Mouse (Mus musculus): Measurements from ENCODE around the gene Atp13a2.

Gene Atp13a2

GRCm38 (mm10) chr4:140986711-140987395 lies at the start of gene Atp13a2:
Atp13a2 (plus strand) TSS chr4:140986873.
- peak; percentile 96 for DNase-seq (ENCODE audit: low spot score)

DNA sequence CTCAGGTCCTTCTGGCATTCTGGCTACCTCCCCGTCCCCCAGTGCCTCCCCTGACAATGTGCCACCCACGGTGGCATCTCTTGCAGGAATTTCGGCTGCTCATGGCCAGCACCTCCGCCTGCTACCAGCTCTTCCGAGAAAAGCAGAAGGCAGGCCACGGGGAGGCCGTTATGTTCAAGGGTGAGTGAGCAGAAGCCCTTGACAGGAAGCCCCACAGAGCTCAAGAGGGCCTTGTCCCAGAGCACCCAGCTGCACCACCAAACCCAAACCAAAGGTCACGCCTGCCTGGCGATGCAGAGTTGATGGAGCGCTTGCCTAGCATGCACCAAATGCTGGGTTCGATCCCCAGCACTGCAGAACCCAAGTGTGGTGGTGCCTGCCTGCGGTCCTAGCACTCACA lies 42.3 kb upstream of the Atp13a2 start:
- DNase-seq (ENCODE audit: low spot score) = no peak

DNA sequence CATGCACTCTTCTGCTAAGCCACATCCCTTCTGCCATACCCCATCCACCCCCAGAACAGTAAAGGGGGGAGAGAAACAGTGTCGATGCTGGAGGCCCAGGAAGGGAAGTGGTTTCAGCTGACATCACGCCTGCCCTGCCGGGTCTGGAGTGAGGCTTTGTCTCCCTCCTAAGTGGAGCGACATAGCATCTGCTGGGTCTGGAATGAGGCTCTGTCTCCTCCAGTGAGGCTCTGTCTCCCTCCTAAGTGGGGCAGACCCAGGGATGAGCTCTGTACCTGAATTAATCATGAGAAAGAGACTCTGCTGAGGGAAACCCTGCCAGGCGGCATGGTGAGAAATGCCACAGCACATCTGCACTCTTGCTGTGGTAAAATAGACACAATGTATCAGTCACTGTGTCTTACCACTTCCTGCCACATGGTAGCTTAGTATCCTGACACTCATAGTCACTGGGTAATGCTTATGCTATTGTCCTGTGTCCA lies 41.7 kb upstream of the Atp13a2 start:
- DNase-seq (ENCODE audit: low spot score) = no peak

DNA sequence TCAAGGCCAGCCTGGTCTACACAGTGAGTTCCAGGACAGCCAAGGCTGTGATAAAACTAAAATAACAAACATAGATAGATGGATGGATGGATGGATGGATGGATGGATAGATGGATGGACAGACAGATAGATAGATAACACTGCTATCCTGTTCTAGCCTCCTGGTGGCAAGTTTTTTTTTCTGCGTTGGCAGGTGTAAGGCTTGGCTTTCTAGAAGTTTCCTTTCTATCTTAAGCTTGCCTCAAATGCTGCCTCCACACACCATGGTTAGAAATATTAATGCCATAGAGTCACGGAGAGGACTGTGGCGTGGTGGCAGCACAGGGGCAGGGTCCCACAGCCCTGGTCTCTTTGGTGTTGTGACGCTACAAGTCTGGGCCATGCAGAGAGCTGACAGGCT lies 41.1 kb upstream of the Atp13a2 start:
- no peak for DNase-seq (ENCODE audit: low spot score)

- DNase-seq (ENCODE audit: low spot score) = no peak
Measured at GRCm38 (mm10) chr4:140946048-140946447, 40.6 kb upstream of the Atp13a2 start.

DNA sequence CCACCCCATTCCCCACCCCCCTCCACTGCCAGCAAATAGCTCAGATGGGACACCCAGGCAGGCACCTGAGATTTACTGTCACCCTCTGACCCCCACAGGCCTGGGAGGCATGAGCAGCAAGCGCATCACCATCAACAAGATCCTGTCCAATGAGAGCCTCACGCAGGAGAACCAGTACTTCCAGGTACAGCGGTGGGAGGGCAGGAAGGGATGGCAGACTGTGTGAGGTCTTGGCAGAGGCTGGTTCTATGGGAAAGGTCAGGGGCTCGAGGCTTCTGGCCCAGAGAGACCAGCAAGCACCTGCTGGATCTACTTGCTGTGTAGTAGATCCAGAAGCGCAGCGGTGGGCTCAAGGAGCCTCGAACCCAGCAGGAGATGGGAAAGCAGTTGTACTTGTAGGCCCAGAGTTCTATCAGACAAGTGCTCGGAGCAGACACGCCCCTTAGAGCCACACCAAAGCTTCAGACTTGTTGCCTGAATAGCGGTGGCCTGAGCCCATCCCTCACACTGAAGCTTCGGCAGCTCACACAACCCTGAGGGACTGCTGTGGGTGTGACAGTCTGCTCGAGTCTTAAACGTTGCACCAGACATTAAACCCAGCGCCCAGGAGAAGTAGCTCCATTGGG lies 40.0 kb upstream of the Atp13a2 start:
- DNase-seq (ENCODE audit: low spot score) = no peak

DNA sequence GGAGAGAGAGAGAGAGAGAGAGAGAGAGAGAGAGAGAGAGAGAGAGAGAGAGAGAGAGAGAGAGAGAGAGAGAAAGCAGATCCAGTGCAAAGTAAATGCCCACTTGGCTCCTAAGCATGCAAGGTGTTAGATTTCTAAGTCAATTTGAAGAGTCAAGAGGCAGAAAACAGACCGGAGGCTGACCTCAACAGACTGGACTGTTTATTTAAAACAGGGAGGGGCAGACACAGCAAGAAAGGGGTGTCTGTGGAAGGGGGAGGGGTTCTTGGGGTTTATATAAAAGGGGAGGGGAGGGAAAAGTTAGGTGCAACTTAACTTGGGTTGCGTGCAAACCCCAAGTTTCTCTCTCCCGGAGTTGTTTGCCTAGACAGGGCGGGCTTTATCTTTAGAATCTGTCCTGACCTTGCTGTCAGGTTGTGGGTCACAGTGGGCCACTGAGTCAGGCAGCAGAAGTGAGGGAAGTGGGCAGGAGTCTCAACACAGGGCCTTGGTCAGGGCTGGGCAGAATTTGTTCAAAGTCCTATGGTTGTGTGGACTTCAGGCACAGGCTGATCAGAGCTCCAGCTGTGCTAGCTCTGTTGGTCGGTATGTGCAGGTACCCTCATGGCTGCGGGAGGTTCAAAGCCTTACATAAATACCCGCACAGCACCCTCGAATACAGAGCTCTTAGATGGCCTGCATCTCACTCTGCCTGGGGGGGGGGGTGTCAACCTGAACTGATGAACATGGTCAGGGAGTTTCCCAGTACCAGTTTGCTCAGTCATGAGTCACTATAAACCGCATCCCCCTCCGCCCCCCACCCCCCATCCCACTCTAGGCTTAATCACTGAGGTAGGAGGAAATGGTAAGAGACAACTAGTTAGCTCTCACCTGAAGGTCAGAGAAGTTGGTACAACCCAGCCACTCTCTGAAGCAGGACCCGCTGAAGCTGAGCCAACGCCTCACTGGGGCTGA lies 38.9 kb upstream of the Atp13a2 start:
- DNase-seq (ENCODE audit: low spot score) = no peak

DNA sequence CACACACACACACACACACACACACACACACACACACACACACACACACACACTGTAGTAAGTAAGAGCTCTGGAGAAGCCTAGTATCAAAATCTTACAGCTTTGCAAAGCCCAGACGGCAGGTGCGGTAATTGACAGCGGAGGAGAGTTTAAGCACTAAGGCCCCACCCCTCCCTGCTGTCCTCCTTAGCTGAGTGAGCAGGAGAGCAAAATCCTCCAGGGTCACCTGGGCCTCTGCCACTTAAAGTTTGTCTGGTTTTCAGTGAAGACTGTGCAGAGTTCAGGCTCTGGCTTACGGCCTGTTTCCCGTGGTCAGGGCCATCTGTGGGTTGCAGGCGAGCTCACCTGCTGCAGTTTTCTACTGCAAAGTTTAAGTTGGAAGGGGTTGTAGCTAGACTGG lies 38.2 kb upstream of the Atp13a2 start:
- DNase-seq (ENCODE audit: low spot score) = no peak

GRCm38 (mm10) chr4:140949052-140949451 lies 37.6 kb upstream of the Atp13a2 start:
- no peak for DNase-seq (ENCODE audit: low spot score)

GRCm38 (mm10) chr4:140949616-140950015 lies 37.1 kb upstream of the Atp13a2 start:
- no peak for DNase-seq (ENCODE audit: low spot score)

DNA sequence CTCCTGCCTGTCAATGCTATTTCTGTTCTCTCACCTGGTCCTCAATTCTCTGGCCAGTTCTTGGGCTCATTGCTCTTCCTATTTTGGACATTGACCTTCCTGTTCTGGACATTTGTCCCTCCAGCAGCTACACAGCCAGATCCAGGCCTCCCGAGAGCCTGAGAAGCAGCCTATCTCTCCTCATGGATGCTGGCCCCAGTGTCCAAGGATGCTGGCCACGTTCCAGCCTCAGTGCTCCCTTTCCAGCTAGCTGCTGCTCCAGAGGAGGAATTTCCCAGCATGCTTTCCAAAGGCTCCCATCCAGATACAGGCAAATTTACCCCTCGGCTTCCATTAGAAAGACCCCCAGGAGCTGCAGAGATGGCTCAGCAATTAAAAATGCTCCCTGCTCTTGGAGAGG lies 36.1 kb upstream of the Atp13a2 start:
- peak; percentile 79 for DNase-seq (ENCODE audit: low spot score)

- no peak for DNase-seq (ENCODE audit: low spot score)
Measured at GRCm38 (mm10) chr4:140951861-140952641, 34.6 kb upstream of the Atp13a2 start.

DNA sequence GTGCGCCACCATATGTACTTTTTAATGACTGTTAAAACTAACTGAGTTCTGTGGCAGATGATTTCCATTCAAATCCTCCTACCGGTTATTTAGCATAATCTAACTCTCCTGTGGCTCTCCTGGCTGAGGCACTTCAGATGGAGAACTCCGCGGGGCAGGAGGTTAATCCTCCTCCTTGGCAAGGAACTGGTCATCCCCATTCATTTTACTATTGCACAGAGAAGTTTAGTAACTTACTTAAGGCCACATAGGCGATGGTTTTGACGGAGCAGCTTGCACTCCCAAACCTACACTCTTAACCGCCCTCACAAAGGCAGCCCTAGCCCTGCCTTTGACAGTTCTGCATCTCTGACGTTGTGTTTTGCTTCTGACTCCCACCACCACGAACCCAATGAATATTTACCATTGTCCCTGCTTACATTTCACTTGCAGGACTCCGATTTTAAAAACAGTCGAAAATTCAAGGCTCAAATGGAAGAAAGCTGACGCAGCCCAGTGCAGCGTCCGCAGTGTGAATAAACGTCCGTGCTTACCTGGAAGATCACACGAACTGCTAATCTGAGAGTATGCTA lies 29.5 kb upstream of the Atp13a2 start:
- DNase-seq (ENCODE audit: low spot score) = no peak

GRCm38 (mm10) chr4:140957725-140958124 lies 28.9 kb upstream of the Atp13a2 start:
- peak; percentile 88 for DNase-seq (ENCODE audit: low spot score)

DNA sequence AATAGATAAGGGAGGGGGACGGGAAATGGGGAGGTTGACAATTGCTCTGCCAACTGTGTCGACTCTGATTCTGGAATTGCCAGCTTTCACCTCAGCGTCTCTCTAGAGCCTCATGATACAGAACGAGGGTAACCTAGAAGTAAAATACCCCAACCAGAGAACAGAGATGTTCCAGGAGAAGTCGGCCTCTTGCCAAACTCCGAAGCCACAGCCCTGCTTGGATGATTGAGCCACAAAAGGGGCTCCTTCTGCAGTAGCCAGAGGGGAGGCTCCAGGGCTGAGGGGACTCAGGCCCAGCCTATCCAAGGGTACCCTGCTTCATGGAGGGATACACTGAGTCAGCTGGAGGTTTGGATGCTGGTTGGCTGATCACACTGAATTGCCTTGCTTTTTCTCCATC lies 28.4 kb upstream of the Atp13a2 start:
- DNase-seq (ENCODE audit: low spot score) = no peak

- no peak for DNase-seq (ENCODE audit: low spot score)
Measured at GRCm38 (mm10) chr4:140959128-140959679, 27.5 kb upstream of the Atp13a2 start.

GRCm38 (mm10) chr4:140959715-140960479 lies 26.8 kb upstream of the Atp13a2 start:
- DNase-seq (ENCODE audit: low spot score) = no peak

DNA sequence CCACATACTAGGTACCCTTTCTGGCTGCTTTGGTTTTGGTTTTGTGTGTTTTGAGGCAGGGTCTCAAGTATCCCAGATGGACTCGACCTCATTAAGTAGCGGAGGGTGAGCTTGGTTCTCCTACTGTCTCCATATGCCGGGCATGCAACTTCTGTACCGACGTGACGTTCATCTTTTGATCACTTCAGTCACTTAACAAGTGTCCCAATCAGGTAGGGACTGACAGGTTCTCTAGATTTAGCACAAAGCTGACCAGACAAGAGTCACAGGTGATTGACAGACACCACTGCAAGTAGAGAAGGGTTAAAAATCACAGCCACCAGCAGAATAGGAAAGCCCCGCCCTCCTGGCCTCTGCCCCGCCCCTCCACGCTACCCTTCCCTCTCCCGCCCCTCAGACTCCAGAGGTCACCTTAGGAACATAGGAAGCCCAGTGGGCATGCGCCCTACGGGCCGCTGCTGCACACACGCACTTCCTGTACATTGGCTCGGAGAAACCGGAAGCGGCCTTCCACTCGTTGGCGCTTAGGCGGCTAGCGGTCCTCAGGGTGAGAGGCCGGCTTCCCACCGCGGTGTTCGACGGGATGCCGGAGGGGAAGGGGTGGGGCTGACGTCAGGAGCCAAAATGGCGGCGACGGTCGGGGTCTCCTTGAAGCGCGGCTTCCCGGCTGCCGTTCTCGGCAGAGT lies 25.7 kb upstream of the Atp13a2 start, which contains the start of gene Sdhb:
Gene Sdhb, plus strand, starts transcription at position 423 of the 686 bp plus-strand sequence.
- peak; percentile 93 for DNase-seq (ENCODE audit: low spot score)

GRCm38 (mm10) chr4:140961467-140962206 lies 25.0 kb upstream of the Atp13a2 start:
- DNase-seq (ENCODE audit: low spot score) = no peak

Data from testis, postnatal 10 days (tissue).